Comparison of ENCODE assay signal across 19 mouse cellular contexts in the genomic region with DNA sequence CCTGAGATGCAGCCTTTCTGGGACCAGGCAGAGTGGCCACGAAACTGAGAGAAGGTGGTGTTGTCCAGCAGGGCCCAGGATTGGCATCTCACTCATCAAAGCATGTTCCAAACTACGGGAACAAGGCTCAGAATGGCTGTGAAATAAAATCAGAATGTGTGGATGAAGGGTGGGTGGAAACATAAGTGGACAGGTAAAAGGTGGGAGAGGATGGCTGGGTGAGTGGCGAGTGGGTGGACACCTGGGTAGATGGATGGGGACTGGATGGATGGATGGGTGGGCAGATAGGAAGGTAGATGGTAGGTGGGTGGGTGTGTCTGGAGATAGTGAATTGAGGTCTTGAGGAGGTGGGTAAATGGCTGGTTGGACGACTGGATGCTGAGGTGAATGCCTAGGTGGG.
A peak's percentile ranks its signal among the peaks of the same experiment; 100 is the strongest.
DNase-seq lines count a peak whose midpoint lies in the region; ATAC-seq and TF ChIP-seq lines count a peak whose summit lies in the region.
"Had no signal": no experiment of that assay in that cellular context is flagged by ENCODE, and none has a peak within 500 bp of the region (broad histone marks: within the 10 kb centered on the region; RNA-seq: fewer than 3 reads in every experiment).

No protein-coding gene starts in this region.

- no peak overlapping the region for H3K4me3 ChIP-seq in gastrocnemius, adult 2 months
- no peak overlapping the region for H3K4me3 ChIP-seq in lung, embryonic 14.5 days (ENCODE audit: low read depth, low read length)
- no peak overlapping the region for H3K4me3 ChIP-seq in embryonic facial prominence, embryonic 15.5 days (replicated peaks)
- H3K4me3 ChIP-seq in limb, embryonic 15.5 days: no peak overlapping the region
- H3K4me3 ChIP-seq: hindbrain, embryonic 15.5 days; liver, embryonic 15.5 days; myocyte had no signal

- no peaks in the 10 kb centered on the region for H3K36me3 ChIP-seq in lung, embryonic 14.5 days (ENCODE audit: insufficient read depth)
- no peaks in the 10 kb centered on the region for H3K36me3 ChIP-seq in embryonic facial prominence, embryonic 15.5 days
- H3K36me3 ChIP-seq in limb, embryonic 15.5 days: no peaks in the 10 kb centered on the region
- H3K36me3 ChIP-seq: hindbrain, embryonic 15.5 days; liver, embryonic 15.5 days had no signal

- no peak overlapping the region for H3K9ac ChIP-seq in lung, embryonic 14.5 days
- no peak overlapping the region for H3K9ac ChIP-seq in embryonic facial prominence, embryonic 15.5 days
- H3K9ac ChIP-seq in limb, embryonic 15.5 days: no peak overlapping the region
- H3K9ac ChIP-seq: hindbrain, embryonic 15.5 days; liver, embryonic 15.5 days had no signal

- intact Hi-C loops in gastrocnemius, adult 2 months (cut with DNase I): no loop called here

- ATAC-seq in lung, embryonic 14.5 days (ENCODE audit: insufficient read depth): no peak
- no peak for ATAC-seq in embryonic facial prominence, embryonic 15.5 days (ENCODE audit: insufficient number of reproducible peaks, low FRiP score, low TSS enrichment, low read depth)
- ATAC-seq in limb, embryonic 15.5 days (ENCODE audit: insufficient number of reproducible peaks, low FRiP score, low TSS enrichment, low read depth): no peak
- ATAC-seq: Patski had no signal

- DNase-seq in gastrocnemius, adult 2 months: no peak
- DNase-seq in gastrocnemius, postnatal 25 days: no peak
- no peak for DNase-seq in lung, embryonic 14.5 days
- no peak for DNase-seq in lung, postnatal 14 days
- no peak for DNase-seq in spleen, postnatal 14 days (ENCODE audit: low spot score in 2 of 2)
- no peak for DNase-seq in frontal cortex, postnatal 25 days (ENCODE audit: low spot score in 2 of 2)
- DNase-seq: adrenal gland, postnatal 36 days; cerebellum, postnatal 25 days; kidney, adult 2 months; kidney, postnatal 36 days; layer of hippocampus, postnatal 36 days; right cerebral cortex, postnatal 14 days; thymus, postnatal 36 days had no signal

- H3K27me3 ChIP-seq in lung, embryonic 14.5 days (ENCODE audit: insufficient read depth, low read length): no peaks in the 10 kb centered on the region
- no peaks in the 10 kb centered on the region for H3K27me3 ChIP-seq in embryonic facial prominence, embryonic 15.5 days
- no peaks in the 10 kb centered on the region for H3K27me3 ChIP-seq in limb, embryonic 15.5 days
- H3K27me3 ChIP-seq: hindbrain, embryonic 15.5 days; Patski had no signal

- TF ChIP-seq CTCF in gastrocnemius, adult 2 months (IDR thresholded peaks at IDR 0.05): no peak
- no peak for TF ChIP-seq CTCF in lung, embryonic 14.5 days (IDR thresholded peaks at IDR 0.05; ENCODE audit: low read depth)

- no peak overlapping the region for H3K4me2 ChIP-seq in lung, embryonic 14.5 days
- no peak overlapping the region for H3K4me2 ChIP-seq in embryonic facial prominence, embryonic 15.5 days (replicated peaks)
- no peak overlapping the region for H3K4me2 ChIP-seq in limb, embryonic 15.5 days
- H3K4me2 ChIP-seq: hindbrain, embryonic 15.5 days; liver, embryonic 15.5 days had no signal

- 77% methylated on average over 4 of the region's 4 CpGs for WGBS in lung, embryonic 14.5 days
- 85% methylated on average over 4 of the region's 4 CpGs for WGBS in embryonic facial prominence, embryonic 15.5 days
- WGBS in limb, embryonic 15.5 days: 85% methylated on average over 4 of the region's 4 CpGs

- peak overlapping the region; percentile 35; the same call in 1 of the 2 replicates for H3K27ac ChIP-seq in gastrocnemius, adult 2 months
- H3K27ac ChIP-seq in lung, embryonic 14.5 days (ENCODE audit: low read depth): peak overlapping the region; percentile 95
- peak overlapping the region; percentile 85; the same call in 1 of the 2 replicates for H3K27ac ChIP-seq in embryonic facial prominence, embryonic 15.5 days (replicated peaks)
- 0 out of 2 replicates have a peak overlapping the region, but pooled peaks have one; percentile 88 for H3K27ac ChIP-seq in limb, embryonic 15.5 days
- H3K27ac ChIP-seq: liver, embryonic 15.5 days had no signal

- H3K4me1 ChIP-seq in lung, embryonic 14.5 days (ENCODE audit: insufficient read depth): peaks cover 32% of the 10 kb centered on the region
- H3K4me1 ChIP-seq in embryonic facial prominence, embryonic 15.5 days: peaks cover 66% of the 10 kb centered on the region
- peaks cover 54% of the 10 kb centered on the region for H3K4me1 ChIP-seq in limb, embryonic 15.5 days

- H3K9me3 ChIP-seq in lung, embryonic 14.5 days (ENCODE audit: low read depth, low read length): no peaks in the 10 kb centered on the region; the same call in 1 of the 2 replicates
- no peaks in the 10 kb centered on the region for H3K9me3 ChIP-seq in embryonic facial prominence, embryonic 15.5 days (replicated peaks)
- no peaks in the 10 kb centered on the region for H3K9me3 ChIP-seq in limb, embryonic 15.5 days
- H3K9me3 ChIP-seq: hindbrain, embryonic 15.5 days; liver, embryonic 15.5 days had no signal

Comparison
In these comparisons a context has a peak if more than half of its experiments do, and no peak if none do; other contexts are left out.
1. H3K27ac ChIP-seq: peak in every context shown above with its lines; median percentile 95 in lung, embryonic 14.5 days; 88 in limb, embryonic 15.5 days; 85 in embryonic facial prominence, embryonic 15.5 days; 35 in gastrocnemius, adult 2 months.